Mouse (Mus musculus): Measurements from ENCODE around the gene Stard13. TPM values are rescaled to one million over a fixed set of nuclear protein-coding genes. Genes with fewer than 3 reads are reported as not detected.

Stard13 gene
- total RNA-seq, 1 experiment: 6.8 TPM

DNA sequence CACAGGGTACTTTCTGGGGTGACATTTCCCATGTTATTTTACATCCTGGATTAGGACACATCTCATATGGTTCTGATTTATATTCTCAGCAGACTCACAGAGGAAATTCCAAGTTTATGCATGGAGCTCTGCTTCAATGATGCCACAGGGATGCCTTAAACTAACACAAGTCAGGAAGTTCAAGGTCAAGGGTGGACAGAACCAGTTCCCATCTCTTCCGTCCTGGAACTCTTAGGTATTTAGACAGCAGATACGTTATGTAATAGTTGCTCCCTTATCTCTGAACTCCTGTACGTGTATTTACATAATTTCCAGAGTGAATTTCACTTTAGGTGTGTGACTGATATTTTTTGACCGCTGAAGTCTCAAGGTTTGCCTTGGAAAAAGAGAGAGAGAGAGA is 130.4 kb downstream of the Stard13 start:
- no peak overlapping the region for H3K9ac ChIP-seq (ENCODE audit: insufficient read depth, low read depth, low read length, poor library complexity, severe bottlenecking)
- no peaks in the 10 kb centered on the region for H3K9me3 ChIP-seq (ENCODE audit: control insufficient read depth, insufficient read depth, low read depth, low read length)
- H3K36me3 ChIP-seq (ENCODE audit: control insufficient read depth, insufficient read depth, low read length, poor library complexity, severe bottlenecking): no peaks in the 10 kb centered on the region
- in situ Hi-C loops (cut with MboI; ENCODE audit: low sequenced_read_pairs in 2 of 2, unreplicated experiment in 2 of 2): no loop called here
- TF ChIP-seq CHD2 (IDR thresholded peaks at IDR 0.05; ENCODE audit: low read depth, low read length) (no peak), ZC3H11A (IDR thresholded peaks at IDR 0.05; ENCODE audit: borderline replicate concordance, low read depth, low read length) (no peak), HCFC1 (IDR thresholded peaks at IDR 0.05; ENCODE audit: borderline replicate concordance, insufficient read depth, low read length) (no peak), ZNF384 (IDR thresholded peaks at IDR 0.05; ENCODE audit: low read depth, low read length) (no peak), MAFK (IDR thresholded peaks at IDR 0.05; ENCODE audit: insufficient read depth, low read depth, low read length) (no peak)
- no peaks in the 10 kb centered on the region for H3K4me1 ChIP-seq (ENCODE audit: control insufficient read depth in 2 of 2, insufficient read depth in 2 of 2, low read length in 2 of 2, poor library complexity in 1 of 2)
- DNase-seq (ENCODE audit: low read depth, low spot score): no peak
- H3K4me3 ChIP-seq (ENCODE audit: insufficient read depth in 1 of 2, low read depth in 1 of 2, low read length in 2 of 2, poor library complexity in 1 of 2, severe bottlenecking in 1 of 2): no peak overlapping the region
- no peak overlapping the region for H3K27ac ChIP-seq (ENCODE audit: insufficient read depth, low read depth, low read length, poor library complexity, severe bottlenecking)

- no peak overlapping the region for H3K9ac ChIP-seq (ENCODE audit: insufficient read depth, low read depth, low read length, poor library complexity, severe bottlenecking)
- in situ Hi-C loops (cut with MboI; ENCODE audit: low sequenced_read_pairs in 2 of 2, unreplicated experiment in 2 of 2): no loop called here
Observed at GRCm38 (mm10) chr5:151102262-151102661, 131.4 kb downstream of the Stard13 start.

GRCm38 (mm10) chr5:151096012-151096411 is 137.6 kb downstream of the Stard13 start:
- Histone ChIP-seq H3K9ac (ENCODE audit: insufficient read depth, low read depth, low read length, poor library complexity, severe bottlenecking) (no peak overlapping the region), H3K27ac (ENCODE audit: insufficient read depth, low read depth, low read length, poor library complexity, severe bottlenecking) (no peak overlapping the region), H3K9me3 (ENCODE audit: control insufficient read depth, insufficient read depth, low read depth, low read length) (no peaks in the 10 kb centered on the region), H3K36me3 (ENCODE audit: control insufficient read depth, insufficient read depth, low read length, poor library complexity, severe bottlenecking) (no peaks in the 10 kb centered on the region), H3K4me3 (ENCODE audit: insufficient read depth in 1 of 2, low read depth in 1 of 2, low read length in 2 of 2, poor library complexity in 1 of 2, severe bottlenecking in 1 of 2) (no peak overlapping the region), H3K4me1 (ENCODE audit: control insufficient read depth in 2 of 2, insufficient read depth in 2 of 2, low read length in 2 of 2, poor library complexity in 1 of 2) (no peaks in the 10 kb centered on the region)
- in situ Hi-C loops (cut with MboI; ENCODE audit: low sequenced_read_pairs in 2 of 2, unreplicated experiment in 2 of 2): no loop called here
- TF ChIP-seq HCFC1 (IDR thresholded peaks at IDR 0.05; ENCODE audit: borderline replicate concordance, insufficient read depth, low read length): no peak
- no peak for DNase-seq (ENCODE audit: low read depth, low spot score)

More at GRCm38 (mm10) chr5:151102262-151102661, 131.4 kb downstream of the Stard13 start:
- TF ChIP-seq ZC3H11A (IDR thresholded peaks at IDR 0.05; ENCODE audit: borderline replicate concordance, low read depth, low read length): no peak
- no peak for TF ChIP-seq ZNF384 (IDR thresholded peaks at IDR 0.05; ENCODE audit: low read depth, low read length)
- TF ChIP-seq CHD2 (IDR thresholded peaks at IDR 0.05; ENCODE audit: low read depth, low read length): no peak
- TF ChIP-seq MAFK (IDR thresholded peaks at IDR 0.05; ENCODE audit: insufficient read depth, low read depth, low read length): no peak
- no peak for TF ChIP-seq HCFC1 (IDR thresholded peaks at IDR 0.05; ENCODE audit: borderline replicate concordance, insufficient read depth, low read length)
- H3K4me1 ChIP-seq (ENCODE audit: control insufficient read depth in 2 of 2, insufficient read depth in 2 of 2, low read length in 2 of 2, poor library complexity in 1 of 2): no peaks in the 10 kb centered on the region
- H3K36me3 ChIP-seq (ENCODE audit: control insufficient read depth, insufficient read depth, low read length, poor library complexity, severe bottlenecking): no peaks in the 10 kb centered on the region
- DNase-seq (ENCODE audit: low read depth, low spot score): peak; percentile 31
- no peaks in the 10 kb centered on the region for H3K9me3 ChIP-seq (ENCODE audit: control insufficient read depth, insufficient read depth, low read depth, low read length)
- H3K27ac ChIP-seq (ENCODE audit: insufficient read depth, low read depth, low read length, poor library complexity, severe bottlenecking): no peak overlapping the region
- H3K4me3 ChIP-seq (ENCODE audit: insufficient read depth in 1 of 2, low read depth in 1 of 2, low read length in 2 of 2, poor library complexity in 1 of 2, severe bottlenecking in 1 of 2): no peak overlapping the region

GRCm38 (mm10) chr5:151092886-151093665 is 140.6 kb downstream of the Stard13 start:
- no peaks in the 10 kb centered on the region for H3K36me3 ChIP-seq (ENCODE audit: control insufficient read depth, insufficient read depth, low read length, poor library complexity, severe bottlenecking)
- no peaks in the 10 kb centered on the region for H3K4me1 ChIP-seq (ENCODE audit: control insufficient read depth in 2 of 2, insufficient read depth in 2 of 2, low read length in 2 of 2, poor library complexity in 1 of 2)
- H3K9me3 ChIP-seq (ENCODE audit: control insufficient read depth, insufficient read depth, low read depth, low read length): no peaks in the 10 kb centered on the region
- TF ChIP-seq ZC3H11A (IDR thresholded peaks at IDR 0.05; ENCODE audit: borderline replicate concordance, low read depth, low read length) (no peak), CHD2 (IDR thresholded peaks at IDR 0.05; ENCODE audit: low read depth, low read length) (no peak), ZNF384 (IDR thresholded peaks at IDR 0.05; ENCODE audit: low read depth, low read length) (no peak), HCFC1 (IDR thresholded peaks at IDR 0.05; ENCODE audit: borderline replicate concordance, insufficient read depth, low read length) (no peak), MAFK (IDR thresholded peaks at IDR 0.05; ENCODE audit: insufficient read depth, low read depth, low read length) (no peak)
- no peak overlapping the region for H3K27ac ChIP-seq (ENCODE audit: insufficient read depth, low read depth, low read length, poor library complexity, severe bottlenecking)
- H3K4me3 ChIP-seq (ENCODE audit: insufficient read depth in 1 of 2, low read depth in 1 of 2, low read length in 2 of 2, poor library complexity in 1 of 2, severe bottlenecking in 1 of 2): no peak overlapping the region
- no peak overlapping the region for H3K9ac ChIP-seq (ENCODE audit: insufficient read depth, low read depth, low read length, poor library complexity, severe bottlenecking)
- DNase-seq (ENCODE audit: low read depth, low spot score): no peak
- in situ Hi-C loops (cut with MboI; ENCODE audit: low sequenced_read_pairs in 2 of 2, unreplicated experiment in 2 of 2): no loop called here

Data from ES-E14 (cell line).